Mouse (Mus musculus) thymus, adult 2 months (tissue): ENCODE results near the gene Dhx35.

Source experiments
- CTCF ChIP-seq: fragments of 200-500 bp; IDR thresholded peaks from 2 replicates; pipeline ENCODE4 v1.5.1; 2012; ENCODE audit warnings: mild to moderate bottlenecking, control low read depth, low read length, moderate library complexity, borderline replicate concordance; ENCODE audit not compliant: control insufficient read depth, poor library complexity, insufficient read depth; ENCODE audit errors: extremely low read depth
- POLR2A ChIP-seq: fragments of 200-500 bp; IDR thresholded peaks from 2 replicates; pipeline ENCODE4 v1.6.1; 2012; ENCODE audit warnings: mild to moderate bottlenecking, low read length, control low read depth, moderate library complexity; ENCODE audit not compliant: control insufficient read depth, poor library complexity, insufficient read depth; ENCODE audit errors: extremely low read depth

DNA sequence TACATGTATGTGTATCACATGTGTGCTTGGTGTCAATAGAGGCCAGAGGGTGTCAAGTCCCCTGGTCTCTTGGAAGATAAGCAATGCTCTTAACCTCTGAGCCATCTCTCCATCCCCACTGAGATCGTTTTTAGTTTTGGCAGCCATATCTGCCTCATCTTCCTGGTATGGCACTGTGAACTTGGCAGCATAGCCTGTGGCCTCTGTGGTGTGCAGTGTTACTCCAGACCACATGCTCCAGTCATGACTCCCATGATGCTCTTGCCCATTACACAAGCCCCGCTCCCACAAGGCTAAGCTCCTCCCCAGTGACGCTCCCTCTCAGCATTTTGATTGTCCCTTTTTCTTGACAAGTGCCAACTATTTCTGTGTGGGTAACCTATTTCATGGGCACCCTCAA is 53.4 kb downstream of the Dhx35 start:
- TF ChIP-seq POLR2A (no peak), CTCF (no peak)
